Mouse (Mus musculus) Patski (cell line): ENCODE results near the gene Med13l. TPM values are rescaled to one million over a fixed set of nuclear protein-coding genes. Genes with fewer than 3 reads are reported as not detected.
A peak's percentile ranks its signal among the peaks of the same experiment; 100 is the strongest.

Experiments
- ATAC-seq: fragments of 100-300 bp; one replicate; pipeline ENCODE4 v1.8.0; 2021
- CTCF ChIA-PET: fragments of 350-600 bp; sonication (Branson Sonifier 250); formaldehyde crosslinking; loops from one replicate; lab custom pipeline; 2022; ENCODE audit warnings: inconsistent platforms; lab: Charles Lee
- POLR2A ChIA-PET: fragments of 350-600 bp; sonication (Branson Sonifier 250); formaldehyde crosslinking; loops from one replicate; lab custom pipeline; 2022; ENCODE audit warnings: antibody characterized with exemption, inconsistent platforms; lab: Charles Lee
- DNase-seq: peaks from one replicate; pipeline ENCODE4 v3.0.0-alpha.2; 2011; ENCODE audit warnings: low read depth, low spot score
- H3K27me3 ChIP-seq: fragments of 371-371 bp; one replicate; pipeline ENCODE4 v1.5.1; 2021
- CTCF ChIP-seq: fragments of 100-300 bp; IDR thresholded peaks from one replicate; pipeline ENCODE4 v1.5.1; 2021
- in situ Hi-C: fragments of 300-500 bp; cut with MboI; formaldehyde crosslinking; loops from 3 replicates; pipeline ENCODE4 v1.11.1; 2018; ENCODE audit warnings: low pct_unique_long_range_greater_than_20kb, mixed read lengths
- polyA plus RNA-seq: library from polyadenylated mRNA; unstranded; gene quantifications from one replicate; pipeline ENCODE4 v1.2.3, GENCODE M21; 2021

Gene Med13l
- polyA plus RNA-seq: 35.3 TPM

DNA sequence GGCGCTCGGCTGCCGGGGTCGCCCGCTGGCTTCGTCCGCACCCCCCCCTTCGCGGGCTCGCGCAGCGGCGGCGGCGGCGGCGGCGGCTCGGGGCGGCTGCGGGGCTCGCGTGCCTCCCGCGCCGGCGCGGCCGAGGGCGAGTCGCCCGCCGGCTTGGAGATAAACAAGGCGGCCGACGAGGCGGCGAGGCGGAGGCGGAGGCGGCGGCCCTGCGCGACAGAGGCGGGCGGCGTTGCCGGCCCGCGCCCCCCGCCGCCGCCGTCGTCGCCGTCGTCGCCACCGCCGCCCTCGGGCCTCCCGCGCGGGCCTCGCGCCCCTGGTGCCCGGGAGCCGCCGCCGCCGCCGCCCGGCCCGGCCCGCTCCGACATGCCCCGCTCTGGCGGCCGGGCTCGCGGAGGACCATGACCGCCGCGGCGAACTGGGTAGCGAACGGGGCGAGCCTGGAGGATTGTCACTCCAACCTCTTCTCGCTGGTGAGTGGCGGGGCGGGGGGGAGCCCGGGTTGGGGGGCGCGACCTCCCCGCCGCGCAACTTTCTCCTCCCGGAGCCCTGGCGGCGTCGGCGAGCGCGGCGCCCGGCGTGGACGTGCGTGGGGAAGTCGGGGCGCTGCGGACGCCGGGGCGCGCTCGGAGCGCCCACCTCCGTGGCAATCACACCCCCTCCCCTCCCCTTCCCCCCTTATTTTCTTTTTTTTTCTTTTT, at the start of gene Med13l:
Gene Med13l, plus strand, starts transcription at position 295 of the 701 bp plus-strand sequence.
- ATAC-seq (peak; percentile 37), DNase-seq (no peak)
- POLR2A ChIA-PET: interaction anchor here (0.6 to 1.6 kb wide), 3 partner anchors 22 to 229 kb away, joined by 3 to 9 read pairs (median 3); no protein-coding TSS in a partner anchor
- in situ Hi-C loops: loop anchor here (10.0 kb wide), 1 partner anchor 296 kb away; no protein-coding TSS in a partner anchor
- CTCF ChIA-PET: interaction anchor here (1.4 to 2.3 kb wide), 2 partner anchors 30 to 35 kb away, joined by 3 to 9 read pairs; no protein-coding TSS in a partner anchor
- H3K27me3 ChIP-seq: no peaks in the 10 kb centered on the region
- no peak for TF ChIP-seq CTCF

DNA sequence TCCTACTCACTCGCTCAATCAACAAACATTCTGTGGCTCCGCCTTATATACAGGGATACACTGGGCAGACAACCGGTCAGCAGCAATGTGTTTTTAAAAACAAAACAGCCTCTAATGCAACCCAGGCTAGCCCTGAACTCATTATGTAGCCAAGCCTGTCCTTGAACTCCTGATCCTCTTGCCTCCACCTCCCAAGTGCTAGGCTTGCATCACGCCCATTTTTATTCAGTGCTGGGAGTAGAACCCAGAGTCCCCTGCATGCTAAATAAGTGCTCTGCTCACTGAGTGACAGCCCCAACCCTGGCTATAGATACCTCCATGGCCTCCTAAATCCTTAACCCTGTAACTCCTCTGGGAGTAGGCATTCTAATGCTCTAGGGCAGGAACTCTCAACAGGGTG, 49.5 kb upstream of the Med13l start:
- DNase-seq (no peak), ATAC-seq (no peak)
- in situ Hi-C loops: no loop called here
- ChIA-PET POLR2A (no interaction called here), CTCF (no interaction called here)
- no peaks in the 10 kb centered on the region for H3K27me3 ChIP-seq
- no peak for TF ChIP-seq CTCF

DNA sequence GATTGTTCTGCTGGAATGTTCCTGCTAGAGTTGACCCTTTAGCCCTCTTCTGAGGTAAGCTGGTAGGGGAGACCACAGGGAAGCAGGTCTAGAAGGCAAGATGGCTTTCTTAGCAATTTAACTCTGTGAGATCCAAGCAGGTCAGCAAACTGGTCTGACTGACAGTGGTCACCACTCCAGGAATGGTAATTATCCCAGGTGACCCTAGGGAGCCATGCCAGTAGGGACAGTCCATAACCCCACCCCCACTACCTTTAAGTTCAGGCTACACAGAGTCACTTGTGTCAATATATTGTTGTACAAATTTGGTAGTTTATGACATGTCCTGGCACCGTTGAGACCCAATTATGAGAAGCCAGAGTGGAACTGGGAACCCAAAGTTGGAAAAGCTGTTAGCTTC, 47.5 kb upstream of the Med13l start:
- DNase-seq (no peak), ATAC-seq (no peak)
- CTCF ChIA-PET: no interaction called here
- no peak for TF ChIP-seq CTCF
- POLR2A ChIA-PET: no interaction called here
- H3K27me3 ChIP-seq: no peaks in the 10 kb centered on the region
- in situ Hi-C loops: no loop called here

DNA sequence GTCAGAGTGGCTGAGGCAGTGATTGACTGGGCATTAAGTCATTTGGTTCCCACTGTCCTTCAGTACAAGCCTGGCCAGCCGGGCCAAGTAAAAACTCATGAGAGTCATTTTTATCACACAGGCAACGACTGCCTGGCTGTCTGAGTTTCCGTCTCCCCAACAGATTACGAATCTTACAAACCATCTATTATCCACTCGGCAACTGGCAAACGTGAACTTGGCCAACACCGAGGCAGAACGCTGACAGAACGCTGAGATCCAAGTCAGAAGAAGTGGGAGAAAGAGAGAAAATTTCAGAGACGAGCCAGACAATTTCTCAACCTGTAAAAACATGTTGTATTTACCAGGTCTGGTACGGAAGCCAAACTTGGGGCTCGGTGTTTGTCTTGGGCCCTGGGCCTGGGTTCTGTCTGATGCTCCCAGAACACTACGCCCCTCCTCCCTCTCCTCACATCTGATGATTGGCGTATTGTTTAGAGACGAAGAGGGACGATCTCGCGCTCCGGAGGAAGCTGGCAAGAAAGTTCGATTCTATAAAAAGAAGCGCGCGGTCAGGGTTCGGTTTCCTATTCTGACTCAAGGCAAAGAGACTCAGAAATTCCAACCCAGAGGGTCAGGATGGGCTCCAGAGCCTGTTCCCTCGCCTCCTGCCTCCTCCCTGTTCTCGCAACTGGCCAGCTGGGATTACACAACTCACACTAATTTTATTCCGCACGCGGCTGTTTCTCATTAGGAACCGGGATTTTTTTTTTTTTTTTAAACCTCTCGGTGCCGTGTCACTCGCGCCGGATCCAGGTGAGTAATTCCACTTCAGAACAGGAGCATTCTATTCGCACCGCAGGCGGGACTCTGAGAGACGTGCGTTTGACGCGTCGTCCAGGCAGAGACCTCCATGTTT, 46.6 kb upstream of the Med13l start:
- no peak for TF ChIP-seq CTCF
- DNase-seq: no peak
- no peaks in the 10 kb centered on the region for H3K27me3 ChIP-seq
- ATAC-seq: no peak
- ChIA-PET CTCF (interaction anchor here (1.8 kb wide), 1 partner anchor 76 kb away, joined by 6 read pairs; no protein-coding TSS in a partner anchor), POLR2A (no interaction called here)
- in situ Hi-C loops: no loop called here

DNA sequence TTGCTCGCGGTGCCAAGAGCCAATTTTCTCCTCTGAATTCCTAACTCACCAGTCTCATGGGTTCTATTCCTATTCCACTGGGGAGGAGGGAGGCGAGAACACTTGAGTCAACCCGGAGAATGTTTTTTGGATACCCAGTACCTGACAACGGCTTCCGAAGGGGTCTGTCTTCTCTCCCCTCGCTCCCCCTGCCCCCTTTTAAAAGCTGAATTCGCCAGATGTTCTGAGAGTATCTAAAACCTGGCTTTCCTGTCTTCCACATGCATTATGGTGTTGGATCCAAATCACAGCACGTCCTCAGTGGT, 46.0 kb upstream of the Med13l start:
- ATAC-seq (no peak), DNase-seq (no peak)
- in situ Hi-C loops: no loop called here
- POLR2A ChIA-PET: interaction anchor here (0.8 to 1.0 kb wide), 2 partner anchors 45 to 89 kb away, joined by 3 read pairs; no protein-coding TSS in a partner anchor
- CTCF ChIA-PET: interaction anchor here (1.8 kb wide), 1 partner anchor 75 kb away, joined by 6 read pairs; no protein-coding TSS in a partner anchor
- no peak for TF ChIP-seq CTCF
- H3K27me3 ChIP-seq: no peaks in the 10 kb centered on the region

DNA sequence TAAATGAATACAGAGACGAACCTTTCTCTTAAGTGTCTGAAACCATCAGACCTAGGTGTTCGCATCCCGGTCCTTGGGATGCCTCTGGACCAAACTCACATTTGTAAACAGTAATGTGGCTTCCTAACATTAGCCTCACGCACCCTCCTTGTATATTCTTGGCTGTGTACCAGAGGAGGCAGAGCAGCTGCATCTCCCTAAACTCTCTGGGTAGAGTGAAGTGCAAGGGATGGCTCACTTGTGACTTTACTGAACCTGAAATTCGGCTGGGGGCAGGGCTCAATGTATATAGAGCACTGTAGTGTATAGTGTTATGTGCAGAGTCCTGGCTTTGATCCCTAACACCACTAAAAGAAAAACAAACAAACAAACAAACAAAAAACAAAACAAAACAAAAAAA, 45.6 kb upstream of the Med13l start:
- no peak for ATAC-seq

DNA sequence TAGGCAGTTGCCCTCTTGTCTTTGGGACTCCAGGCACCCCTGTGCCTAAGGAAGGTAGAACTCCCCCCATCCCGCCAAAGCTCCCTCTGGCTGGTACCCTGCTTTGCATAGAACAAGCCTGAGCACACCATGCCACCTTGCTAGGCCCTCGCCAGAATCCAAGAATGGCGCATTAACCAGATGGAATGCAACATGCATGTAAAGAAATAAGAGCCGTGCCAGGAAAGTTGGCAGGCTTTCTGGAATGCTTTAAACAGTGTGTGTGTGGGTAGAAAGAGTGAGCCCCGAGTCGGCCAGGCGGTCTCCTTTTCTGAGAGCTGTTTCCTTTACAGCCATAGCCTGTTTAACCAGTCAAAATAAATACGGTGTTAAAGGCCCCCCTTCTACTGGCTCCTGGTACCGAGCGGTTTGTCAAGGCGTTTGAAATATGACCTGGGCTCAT, 45.2 kb upstream of the Med13l start:
- CTCF ChIA-PET: interaction anchor here (0.5 to 1.8 kb wide), 2 partner anchors 74 to 82 kb away, joined by 3 to 6 read pairs; no protein-coding TSS in a partner anchor
- in situ Hi-C loops: no loop called here
- POLR2A ChIA-PET: interaction anchor here (0.6 to 1.2 kb wide), 6 partner anchors 27 to 90 kb away, joined by 3 to 6 read pairs (median 4); no protein-coding TSS in a partner anchor
- TF ChIP-seq CTCF: no peak
- DNase-seq: peak; percentile 65
- peak; percentile 36 for ATAC-seq
- H3K27me3 ChIP-seq: no peaks in the 10 kb centered on the region

More for the DNA sequence above, 45.6 kb upstream of the Med13l start:
- no peak for TF ChIP-seq CTCF
- ChIA-PET CTCF (interaction anchor here (0.5 to 1.8 kb wide), 2 partner anchors 75 to 82 kb away, joined by 3 to 6 read pairs; no protein-coding TSS in a partner anchor), POLR2A (interaction anchor here (0.8 to 1.2 kb wide), 3 partner anchors 44 to 90 kb away, joined by 3 to 4 read pairs (median 3); no protein-coding TSS in a partner anchor)
- DNase-seq: no peak
- H3K27me3 ChIP-seq: no peaks in the 10 kb centered on the region
- in situ Hi-C loops: no loop called here

DNA sequence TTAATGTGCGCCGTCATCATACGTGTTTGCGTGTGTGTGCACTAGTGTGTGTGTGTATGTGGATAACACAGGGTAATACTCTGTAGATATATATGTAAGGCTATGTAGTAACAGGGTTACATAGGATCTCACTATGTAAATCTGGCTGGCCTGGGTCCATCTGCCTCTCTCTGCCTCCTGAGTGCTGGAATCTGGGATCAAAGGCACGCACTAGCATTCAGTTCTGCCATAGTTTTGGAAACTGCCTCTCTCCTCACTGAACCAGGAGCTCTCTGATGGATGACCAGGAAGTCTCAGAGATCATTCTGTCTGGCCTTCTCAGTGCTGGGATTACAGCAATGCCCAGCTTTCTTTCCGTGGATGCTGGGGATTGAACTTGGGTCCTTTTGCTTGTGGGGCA, 44.4 kb upstream of the Med13l start:
- CTCF ChIA-PET: interaction anchor here (1.2 kb wide), 1 partner anchor 30 kb away, joined by 4 read pairs; no protein-coding TSS in a partner anchor
- no peak for TF ChIP-seq CTCF
- no peaks in the 10 kb centered on the region for H3K27me3 ChIP-seq
- ATAC-seq: peak; percentile 5
- in situ Hi-C loops: no loop called here
- POLR2A ChIA-PET: interaction anchor here (0.6 to 1.2 kb wide), 5 partner anchors 26 to 52 kb away, joined by 3 to 6 read pairs (median 4); no protein-coding TSS in a partner anchor
- DNase-seq: no peak

DNA sequence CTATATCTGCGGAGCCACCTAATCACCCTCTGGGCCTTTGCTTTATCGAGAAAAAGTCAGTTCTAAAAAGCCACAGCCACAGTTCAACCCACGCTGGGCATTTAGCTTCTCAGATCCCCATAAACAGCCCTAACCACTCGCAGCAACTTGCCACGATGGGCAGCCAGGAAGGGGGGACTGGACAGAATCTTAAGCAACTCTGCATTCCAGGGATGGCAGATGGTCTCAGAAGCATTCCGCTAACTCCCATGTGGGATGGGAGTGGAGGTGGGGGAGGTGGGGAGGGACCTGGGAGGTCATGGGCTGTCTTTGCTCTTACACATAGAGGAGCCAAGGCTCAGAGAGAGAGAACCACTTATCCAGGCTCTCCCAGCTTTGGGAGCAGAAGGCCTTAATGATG, 44.0 kb upstream of the Med13l start:
- ChIA-PET CTCF (interaction anchor here (1.2 kb wide), 1 partner anchor 30 kb away, joined by 4 read pairs; no protein-coding TSS in a partner anchor), POLR2A (interaction anchor here (0.9 kb wide), 1 partner anchor 48 kb away, joined by 3 read pairs; no protein-coding TSS in a partner anchor)
- in situ Hi-C loops: no loop called here
- ATAC-seq: peak; percentile 86
- H3K27me3 ChIP-seq: no peaks in the 10 kb centered on the region
- peak; percentile 86 for DNase-seq
- no peak for TF ChIP-seq CTCF

DNA sequence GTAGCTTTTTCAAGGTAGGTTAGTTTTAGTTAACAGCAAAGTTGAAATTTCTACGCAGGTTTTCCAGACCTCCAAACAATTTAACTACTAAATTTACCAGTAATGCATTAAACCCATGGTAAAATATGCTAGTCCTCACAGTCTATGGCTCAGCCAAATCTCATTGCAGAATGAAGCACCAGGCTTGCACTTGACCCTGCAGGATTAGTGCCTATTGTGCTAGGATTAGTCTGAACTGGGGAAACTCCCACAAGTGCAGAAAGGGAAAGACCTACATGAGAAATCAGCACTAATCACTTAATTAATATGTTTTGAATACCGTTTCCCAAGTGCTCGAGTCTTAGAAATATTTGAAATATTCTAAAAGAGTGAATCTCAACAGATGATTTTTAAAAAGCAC, 40.0 kb upstream of the Med13l start:
- TF ChIP-seq CTCF: no peak
- in situ Hi-C loops: no loop called here
- no peaks in the 10 kb centered on the region for H3K27me3 ChIP-seq
- ChIA-PET CTCF (interaction anchor here (1.2 kb wide), 1 partner anchor 10 kb away, joined by 3 read pairs; no protein-coding TSS in a partner anchor), POLR2A (no interaction called here)
- no peak for ATAC-seq
- DNase-seq: no peak
